Comparison of ENCODE assay signal across 8 mouse cellular contexts in the genomic region with DNA sequence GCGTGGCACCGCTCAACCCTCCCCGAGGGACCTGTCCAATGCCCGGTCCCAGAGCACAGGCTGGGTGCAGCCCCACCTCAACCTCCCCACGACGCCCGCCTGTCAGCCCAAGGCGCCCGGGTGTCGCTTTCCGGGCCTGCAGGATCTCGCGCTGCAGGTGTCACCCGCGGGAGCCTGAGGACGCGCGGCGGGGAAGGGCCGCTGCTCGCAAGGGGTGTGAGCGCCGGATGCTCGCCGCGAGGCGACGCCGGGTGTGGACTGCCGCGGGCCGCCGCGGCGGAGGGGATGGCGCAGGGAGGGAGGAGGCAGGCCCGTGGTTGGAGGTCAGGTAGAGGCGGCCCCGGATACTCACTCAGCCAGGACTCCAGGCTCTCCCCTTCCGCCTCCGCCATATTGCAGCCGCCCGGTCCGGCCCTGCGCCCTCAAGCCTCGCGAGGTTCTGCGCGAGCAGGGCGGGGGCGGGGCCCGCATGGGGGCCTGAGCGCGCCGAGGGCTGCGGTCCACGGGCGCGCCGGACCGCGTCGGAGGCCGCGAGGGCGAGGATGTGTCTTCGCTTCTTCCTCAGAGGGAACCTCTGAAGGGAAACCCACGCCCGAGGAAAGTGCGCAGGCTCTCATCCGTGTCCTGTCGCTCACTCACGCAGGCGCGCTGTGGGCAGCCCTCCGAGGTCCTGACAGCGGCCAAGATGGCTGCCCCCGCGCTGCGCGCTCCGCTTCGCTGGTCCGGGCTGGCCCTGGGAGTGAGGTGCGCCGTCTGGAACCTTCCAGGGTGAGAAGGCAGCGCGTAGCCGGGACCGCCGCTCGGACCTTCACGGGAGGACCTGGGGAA. TPM values are rescaled to one million over a fixed set of nuclear protein-coding genes. Genes with fewer than 3 reads are reported as not detected.
DNase-seq lines count a peak whose midpoint lies in the region; ATAC-seq and TF ChIP-seq lines count a peak whose summit lies in the region.

Gene Mrps7 (plus strand): TSS at position 450 of the 828 bp plus-strand sequence.
Gene Gga3 (minus strand): TSS at position 576 of the 828 bp plus-strand sequence.

- no peaks in the 10 kb centered on the region for H3K9me3 ChIP-seq in hindbrain, embryonic 10.5 days
- H3K9me3 ChIP-seq in lung, postnatal 0 days (ENCODE audit: low read length), result no peaks in the 10 kb centered on the region

- under 1% methylated on average over 93 of the region's 93 CpGs for WGBS in hindbrain, embryonic 10.5 days
- under 1% methylated on average over 70 of the region's 93 CpGs for WGBS in lung, postnatal 0 days

- no peaks in the 10 kb centered on the region for H3K27me3 ChIP-seq in hindbrain, embryonic 10.5 days (ENCODE audit: insufficient read depth, poor library complexity, severe bottlenecking)
- no peaks in the 10 kb centered on the region for H3K27me3 ChIP-seq in lung, postnatal 0 days (replicated peaks; ENCODE audit: insufficient read depth, low read length)

- H3K4me2 ChIP-seq in lung, postnatal 0 days (replicated peaks; ENCODE audit: low read depth, low read length), result peak within 1 kb of the TSS; percentile 90

- no peak for TF ChIP-seq EP300 in lung, postnatal 0 days (IDR thresholded peaks at IDR 0.05)

- H3K4me3 ChIP-seq in hindbrain, embryonic 10.5 days, result peak within 1 kb of the TSS; percentile 80
- peak within 1 kb of the TSS; percentile 85 for H3K4me3 ChIP-seq in lung, postnatal 0 days (ENCODE audit: low read depth, low read length)

- DNase-seq in MEL-GATA-1-ER (ENCODE audit: extremely low read depth, low read depth), result peak; percentile 48
- peak; percentile 86 for DNase-seq in cerebellum, adult 8-10 months
- peak; percentile 89 for DNase-seq in hindbrain, embryonic 10.5 days (ENCODE audit: low spot score)
- DNase-seq in layer of hippocampus, adult 9-11 months, result peak; percentile 91
- DNase-seq in lung, postnatal 0 days (ENCODE audit: low spot score), result peak; percentile 97
- peak; percentile 90 for DNase-seq in ovary, postnatal 14 days (ENCODE audit: low spot score)
- peak; percentile 94 for DNase-seq in thymus, postnatal 14 days

- peak within 1 kb of the TSS; percentile 99 for H3K27ac ChIP-seq in hindbrain, embryonic 10.5 days
- peak within 1 kb of the TSS; percentile 93 for H3K27ac ChIP-seq in lung, postnatal 0 days (ENCODE audit: low read length)

- H3K4me1 ChIP-seq in hindbrain, embryonic 10.5 days (replicated peaks), result peaks cover 40% of the 10 kb centered on the region
- H3K4me1 ChIP-seq in lung, postnatal 0 days (ENCODE audit: insufficient read depth, low read depth, low read length), result peaks cover 14% of the 10 kb centered on the region; the same call in 1 of the 2 replicates

- peak; percentile 5 for TF ChIP-seq CTCF in lung, postnatal 0 days (IDR thresholded peaks at IDR 0.05)

- peak; percentile 80 for ATAC-seq in frontal cortex, adult (ENCODE audit: low TSS enrichment)
- ATAC-seq in lung, postnatal 0 days, result peak; percentile 98

- H3K36me3 ChIP-seq in hindbrain, embryonic 10.5 days, result peaks cover 69% of the 10 kb centered on the region
- peaks cover 7% of the 10 kb centered on the region; the same call in 1 of the 2 replicates for H3K36me3 ChIP-seq in lung, postnatal 0 days (ENCODE audit: insufficient read depth, low read length)

- H3K9ac ChIP-seq in lung, postnatal 0 days (replicated peaks; ENCODE audit: low read depth), result peak within 1 kb of the TSS; percentile 93

RNA-seq across cellular contexts. Expression of gene Mrps7, which starts in this region (rescaled TPM):
- polyA plus RNA-seq in hindbrain, embryonic 10.5 days (2016; fragmentation: Nextera tagmentation; extraction: Ambion mirVana), result 104 and 112 TPM in 2 replicates
- 47.4 and 49.2 TPM in 2 replicates for polyA plus RNA-seq in lung, postnatal 0 days (2015; fragmentation: Nextera tagmentation; extraction: Ambion mirVana)

RNA-seq across cellular contexts. Expression of gene Gga3, which starts in this region (rescaled TPM):
- 35.1 and 37.6 TPM in 2 replicates for polyA plus RNA-seq in hindbrain, embryonic 10.5 days (2016; fragmentation: Nextera tagmentation; extraction: Ambion mirVana)
- 6.8 and 8.1 TPM in 2 replicates for polyA plus RNA-seq in lung, postnatal 0 days (2015; fragmentation: Nextera tagmentation; extraction: Ambion mirVana)

Comparison
In these comparisons a context has a peak if more than half of its experiments do, and no peak if none do; other contexts are left out.
1. Peak in every context shown above with its lines: DNase-seq, ATAC-seq, H3K4me3 ChIP-seq and H3K27ac ChIP-seq.